Mouse (Mus musculus) thymus, adult 2 months (tissue): Measurements from ENCODE around the gene Il16. TPM values are rescaled to one million over a fixed set of nuclear protein-coding genes. Genes with fewer than 3 reads are reported as not detected.

Experiments
- DNase-seq: peaks from one replicate; pipeline ENCODE4 v3.0.0; 2021
- H3K27ac ChIP-seq: fragments of 200-500 bp; 2 replicates; pipeline ENCODE4 v1.5.1; 2012; ENCODE audit warnings: low read length, control low read depth; ENCODE audit not compliant: control insufficient read depth, insufficient read depth
- H3K27me3 ChIP-seq: fragments of 200-500 bp; 2 replicates; pipeline ENCODE4 v1.6.1; 2012; ENCODE audit warnings: mild to moderate bottlenecking, low read length, moderate library complexity, mixed read lengths; ENCODE audit not compliant: control insufficient read depth, insufficient read depth
- H3K36me3 ChIP-seq: fragments of 200-500 bp; 2 replicates; pipeline ENCODE4 v1.6.1; 2012; ENCODE audit warnings: mild to moderate bottlenecking, low read length, moderate library complexity; ENCODE audit not compliant: control insufficient read depth, insufficient read depth
- H3K4me1 ChIP-seq: fragments of 200-500 bp; replicated peaks from 2 replicates; pipeline ENCODE4 v1.6.1; 2012; ENCODE audit warnings: low read length; ENCODE audit not compliant: control insufficient read depth, insufficient read depth
- H3K4me3 ChIP-seq: fragments of 200-500 bp; 2 replicates; pipeline ENCODE4 v1.5.1; 2012; ENCODE audit warnings: mild to moderate bottlenecking, low read length, control low read depth, moderate library complexity; ENCODE audit not compliant: control insufficient read depth, insufficient read depth
- CTCF ChIP-seq: fragments of 200-500 bp; IDR thresholded peaks from 2 replicates; pipeline ENCODE4 v1.5.1; 2012; ENCODE audit warnings: mild to moderate bottlenecking, control low read depth, low read length, moderate library complexity, borderline replicate concordance; ENCODE audit not compliant: control insufficient read depth, poor library complexity, insufficient read depth; ENCODE audit errors: extremely low read depth
- POLR2A ChIP-seq: fragments of 200-500 bp; IDR thresholded peaks from 2 replicates; pipeline ENCODE4 v1.6.1; 2012; ENCODE audit warnings: mild to moderate bottlenecking, low read length, control low read depth, moderate library complexity; ENCODE audit not compliant: control insufficient read depth, poor library complexity, insufficient read depth; ENCODE audit errors: extremely low read depth
- WGBS: fragments of 180-500 bp; shearing (Covaris S2); methylation state at CpG from one replicate; pipeline ENCODE4 v1.1.7; 2018; 5-methylcytosine and 5-hydroxymethylcytosine counted together
- polyA plus RNA-seq: library from polyadenylated mRNA; depleted of rRNA; stranded (reverse); fragments of >200 nt; gene quantifications from 2 replicates; pipeline ENCODE4 v1.2.3, GENCODE M21; 2012

Gene Il16
- polyA plus RNA-seq, 1 experiment: 162 TPM

GRCm38 (mm10) chr7:83745065-83745412 is 487 bp downstream of the Il16 start:
- H3K36me3 ChIP-seq: no peaks in the 10 kb centered on the region
- H3K4me3 ChIP-seq: no peak overlapping the region
- H3K27me3 ChIP-seq: no peaks in the 10 kb centered on the region
- no peak overlapping the region for H3K27ac ChIP-seq
- no peak for DNase-seq
- WGBS: 92% methylated on average over 9 of the region's 9 CpGs
- H3K4me1 ChIP-seq: no peaks in the 10 kb centered on the region
- TF ChIP-seq CTCF (no peak), POLR2A (no peak)

- no peak for DNase-seq
- Histone ChIP-seq H3K27ac (no peak overlapping the region), H3K4me3 (no peak overlapping the region), H3K36me3 (no peaks in the 10 kb centered on the region), H3K27me3 (no peaks in the 10 kb centered on the region), H3K4me1 (no peaks in the 10 kb centered on the region)
- 92% methylated on average over 4 of the region's 4 CpGs for WGBS
- no peak for TF ChIP-seq CTCF
- no peak for TF ChIP-seq POLR2A
Measured at GRCm38 (mm10) chr7:83744250-83744649, 1.3 kb downstream of the Il16 start.

- no peaks in the 10 kb centered on the region for H3K36me3 ChIP-seq
- no peak overlapping the region for H3K4me3 ChIP-seq
- no peak for TF ChIP-seq CTCF
- no peak for TF ChIP-seq POLR2A
- H3K27me3 ChIP-seq: no peaks in the 10 kb centered on the region
- H3K4me1 ChIP-seq: no peaks in the 10 kb centered on the region
- WGBS: 57% methylated on average over 3 of the region's 3 CpGs
- no peak for DNase-seq
- H3K27ac ChIP-seq: no peak overlapping the region
Measured at GRCm38 (mm10) chr7:83742690-83743089, 2.8 kb downstream of the Il16 start.

GRCm38 (mm10) chr7:83742026-83742425 is 3.5 kb downstream of the Il16 start:
- 71% methylated on average over 2 of the region's 2 CpGs for WGBS
- no peak for DNase-seq
- Histone ChIP-seq H3K4me1 (no peaks in the 10 kb centered on the region), H3K27ac (no peak overlapping the region), H3K27me3 (no peaks in the 10 kb centered on the region), H3K36me3 (no peaks in the 10 kb centered on the region), H3K4me3 (no peak overlapping the region)
- no peak for TF ChIP-seq POLR2A
- TF ChIP-seq CTCF: no peak

GRCm38 (mm10) chr7:83739680-83740310 is 5.7 kb downstream of the Il16 start:
- TF ChIP-seq POLR2A (no peak), CTCF (no peak)
- DNase-seq: no peak
- H3K4me3 ChIP-seq: no peak overlapping the region
- no peaks in the 10 kb centered on the region for H3K36me3 ChIP-seq
- WGBS: 88% methylated on average over 7 of the region's 7 CpGs
- H3K27me3 ChIP-seq: no peaks in the 10 kb centered on the region
- H3K4me1 ChIP-seq: no peaks in the 10 kb centered on the region
- H3K27ac ChIP-seq: no peak overlapping the region

- Histone ChIP-seq H3K4me3 (no peak overlapping the region), H3K27me3 (no peaks in the 10 kb centered on the region), H3K36me3 (no peaks in the 10 kb centered on the region), H3K4me1 (no peaks in the 10 kb centered on the region), H3K27ac (no peak overlapping the region)
- DNase-seq: no peak
- no peak for TF ChIP-seq POLR2A
- TF ChIP-seq CTCF: no peak
- 85% methylated on average over 10 of the region's 10 CpGs for WGBS
Measured at GRCm38 (mm10) chr7:83738623-83739462, 6.7 kb downstream of the Il16 start.
